In genomic region chr9:64252591-64253020, GRCm38 (mm10) we compare ENCODE assay signal across 8 mouse cellular contexts. TPM values are rescaled to one million over a fixed set of nuclear protein-coding genes. Genes with fewer than 3 reads are reported as not detected.
DNase-seq lines count a peak whose midpoint lies in the region; ATAC-seq and TF ChIP-seq lines count a peak whose summit lies in the region.

No protein-coding gene starts in this region.

- no peaks in the 10 kb centered on the region for H3K9me3 ChIP-seq in MEL (replicated peaks; ENCODE audit: insufficient read depth, low read length)
- no peaks in the 10 kb centered on the region for H3K9me3 ChIP-seq in embryonic facial prominence, embryonic 13.5 days
- H3K9me3 ChIP-seq in heart, embryonic 16.5 days (replicated peaks; ENCODE audit: control insufficient read depth, low read length): no peaks in the 10 kb centered on the region
- H3K9me3 ChIP-seq in stomach, embryonic 14.5 days (ENCODE audit: control insufficient read depth, low read depth, low read length): no peaks in the 10 kb centered on the region

- peaks cover 14 to 17% of the 10 kb centered on the region in 2 experiments; a peak in 3 of 4 replicates for H3K4me1 ChIP-seq in MEL (ENCODE audit: control insufficient read depth in 1 of 2, insufficient read depth in 2 of 2, low read length in 2 of 2)
- peaks cover 24% of the 10 kb centered on the region for H3K4me1 ChIP-seq in embryonic facial prominence, embryonic 13.5 days
- H3K4me1 ChIP-seq in heart, embryonic 16.5 days (ENCODE audit: control insufficient read depth, insufficient read depth, low read length): peaks cover 22% of the 10 kb centered on the region
- peaks cover 9% of the 10 kb centered on the region for H3K4me1 ChIP-seq in stomach, embryonic 14.5 days (ENCODE audit: control insufficient read depth, insufficient read depth, low read length)

- peak overlapping the region; percentile 95 to 96 for H3K4me3 ChIP-seq in MEL (ENCODE audit: control insufficient read depth in 1 of 2, insufficient read depth in 1 of 2, low read depth in 2 of 2, low read length in 2 of 2)
- H3K4me3 ChIP-seq in embryonic facial prominence, embryonic 13.5 days: peak overlapping the region; percentile 92
- peak overlapping the region; percentile 70 for H3K4me3 ChIP-seq in heart, embryonic 16.5 days (ENCODE audit: low read length)
- peak overlapping the region; percentile 89 for H3K4me3 ChIP-seq in stomach, embryonic 14.5 days (ENCODE audit: low read depth, low read length)

- no peak overlapping the region for H3K27ac ChIP-seq in MEL (ENCODE audit: control insufficient read depth, low read depth, low read length)
- peak overlapping the region; percentile 96 for H3K27ac ChIP-seq in embryonic facial prominence, embryonic 13.5 days
- peak overlapping the region; percentile 84 for H3K27ac ChIP-seq in heart, embryonic 16.5 days (ENCODE audit: low read length)
- peak overlapping the region; percentile 87 for H3K27ac ChIP-seq in stomach, embryonic 14.5 days (ENCODE audit: low read length)

- TF ChIP-seq CTCF in MEL (IDR thresholded peaks at IDR 0.05 in 2 of 3, conservative IDR thresholded peaks at IDR 0.05 in 1 of 3; ENCODE audit: control insufficient read depth in 1 of 3, insufficient read depth in 1 of 3, low read depth in 2 of 3, low read length in 3 of 3, poor library complexity in 1 of 3, severe bottlenecking in 1 of 3): no peak

- peaks cover 0 to 15% of the 10 kb centered on the region in 2 experiments; a peak in 2 of 4 replicates for H3K36me3 ChIP-seq in MEL (ENCODE audit: control insufficient read depth in 1 of 2, insufficient read depth in 2 of 2, low read length in 2 of 2)
- peaks cover 4% of the 10 kb centered on the region for H3K36me3 ChIP-seq in embryonic facial prominence, embryonic 13.5 days
- H3K36me3 ChIP-seq in heart, embryonic 16.5 days (ENCODE audit: control insufficient read depth, insufficient read depth): no peaks in the 10 kb centered on the region
- H3K36me3 ChIP-seq in stomach, embryonic 14.5 days (ENCODE audit: control insufficient read depth, insufficient read depth, low read length): no peaks in the 10 kb centered on the region

- no peak for TF ChIP-seq RAD21 in MEL (IDR thresholded peaks at IDR 0.05; ENCODE audit: low read depth, low read length)

- no peak for ATAC-seq in embryonic facial prominence, embryonic 13.5 days (ENCODE audit: insufficient number of reproducible peaks, insufficient read depth, low FRiP score, low TSS enrichment, low read depth)
- ATAC-seq in heart, embryonic 16.5 days (replicated peaks; ENCODE audit: extremely low read depth, insufficient read depth, low FRiP score): no peak
- no peak for ATAC-seq in stomach, embryonic 14.5 days (ENCODE audit: insufficient number of reproducible peaks, insufficient read depth, low FRiP score, low read depth)
- no peak for ATAC-seq in monocyte, adult 5-6 weeks (replicated peaks; ENCODE audit: insufficient number of reproducible peaks, low FRiP score, low TSS enrichment, poor library complexity, severe bottlenecking)

- peak overlapping the region; percentile 93 for H3K9ac ChIP-seq in MEL (ENCODE audit: control insufficient read depth, low read depth, low read length, poor library complexity, severe bottlenecking)
- H3K9ac ChIP-seq in embryonic facial prominence, embryonic 13.5 days: peak overlapping the region; percentile 95
- peak overlapping the region; percentile 81 for H3K9ac ChIP-seq in heart, embryonic 16.5 days (ENCODE audit: low read length)
- peak overlapping the region; percentile 81 for H3K9ac ChIP-seq in stomach, embryonic 14.5 days (replicated peaks; ENCODE audit: low read depth, low read length)

- peaks cover 13% of the 10 kb centered on the region for H3K79me2 ChIP-seq in MEL (ENCODE audit: control insufficient read depth, insufficient read depth, low read length, poor library complexity)

- H3K27me3 ChIP-seq in MEL (ENCODE audit: control insufficient read depth in 1 of 2, insufficient read depth in 2 of 2, low read length in 2 of 2): no peaks in the 10 kb centered on the region
- H3K27me3 ChIP-seq in embryonic facial prominence, embryonic 13.5 days: no peaks in the 10 kb centered on the region
- no peaks in the 10 kb centered on the region for H3K27me3 ChIP-seq in heart, embryonic 16.5 days (ENCODE audit: control insufficient read depth, insufficient read depth, low read length)
- no peaks in the 10 kb centered on the region for H3K27me3 ChIP-seq in stomach, embryonic 14.5 days (ENCODE audit: control insufficient read depth, insufficient read depth, low read length)

- peak; percentile 53 for DNase-seq in 3134 (ENCODE audit: extremely low read depth, insufficient read length, low spot score)
- DNase-seq in MEL (ENCODE audit: low read depth, low spot score): no peak
- DNase-seq in kidney, postnatal 10 days: peak; percentile 63
- peak; percentile 25 for DNase-seq in lung, postnatal 36 days

- no peak for TF ChIP-seq POLR2A in MEL (IDR thresholded peaks at IDR 0.05; ENCODE audit: control insufficient read depth in 1 of 2, insufficient read depth in 1 of 2, low read depth in 1 of 2, low read length in 2 of 2, poor library complexity in 1 of 2)

- WGBS in embryonic facial prominence, embryonic 13.5 days: under 1% methylated on average over 16 of the region's 16 CpGs
- 0% methylated on average over 16 of the region's 16 CpGs for WGBS in heart, embryonic 16.5 days
- 0% methylated on average over 16 of the region's 16 CpGs for WGBS in stomach, embryonic 14.5 days

- peak overlapping the region; percentile 89 for H3K4me2 ChIP-seq in embryonic facial prominence, embryonic 13.5 days
- peak overlapping the region; percentile 90 for H3K4me2 ChIP-seq in heart, embryonic 16.5 days (ENCODE audit: low read depth, low read length)
- peak overlapping the region; percentile 88 for H3K4me2 ChIP-seq in stomach, embryonic 14.5 days (replicated peaks; ENCODE audit: low read depth, low read length)

- TF ChIP-seq EP300 in MEL (IDR thresholded peaks at IDR 0.05; ENCODE audit: low read depth in 1 of 2, low read length in 2 of 2): no peak

TF ChIP-seq in MEL, 35 proteins besides CTCF, POLR2A, EP300 and RAD21:
- TF ChIP-seq MXI1 (IDR thresholded peaks at IDR 0.05; ENCODE audit: low read depth, low read length) (peak; percentile 46; the same call in 1 of the 2 replicates), TAL1 (IDR thresholded peaks at IDR 0.05; ENCODE audit: low read length) (no peak), MYC (IDR thresholded peaks at IDR 0.05; ENCODE audit: low read depth, low read length) (no peak), POLR2AphosphoS2 (IDR thresholded peaks at IDR 0.05; ENCODE audit: low read length) (no peak), CHD1 (IDR thresholded peaks at IDR 0.05; ENCODE audit: low read depth, low read length) (peak; percentile 39; the same call in 1 of the 2 replicates)
TF ChIP-seq in MEL: peak in this region for 2.

RNA-seq across cellular contexts. Expression of gene Map2k1, which starts 0.8 kb away (rescaled TPM):
- 29.2 and 40.4 TPM in 2 replicates for total RNA-seq in MEL (2012; rRNA removed)
- polyA plus RNA-seq in MEL (2012; ENCODE audit: insufficient read depth in 1 of 2, insufficient read length in 2 of 2, low read depth in 1 of 2, low replicate concordance in 2 of 2, missing spikeins in 1 of 2): 10 to 100 TPM in 1 of 2 experiments, not detected in 1; 48.0 TPM
- polyA plus RNA-seq in embryonic facial prominence, embryonic 13.5 days (2015; fragmentation: Nextera tagmentation; extraction: Ambion mirVana): 82.8 and 87.1 TPM in 2 replicates
- 86.8 and 98.1 TPM in 2 replicates for polyA plus RNA-seq in heart, embryonic 16.5 days (2015; fragmentation: Nextera tagmentation; extraction: Ambion mirVana)
- polyA plus RNA-seq in stomach, embryonic 14.5 days (2014; fragmentation: Nextera tagmentation; extraction: Ambion mirVana): 77.4 and 79.3 TPM in 2 replicates
- total RNA-seq in monocyte, adult 5-6 weeks (2017): 168 to 200 TPM (median 191 TPM) in 3 replicates

RNA-seq across cellular contexts. Expression of gene Uchl4, which starts 17.6 kb away (rescaled TPM):
- total RNA-seq in MEL (2012; rRNA removed): 0.27 and 0.42 TPM in 2 replicates
- 1 to 10 TPM in 1 of 2 experiments, not detected in 1; 7.4 TPM for polyA plus RNA-seq in MEL (2012; ENCODE audit: insufficient read depth in 1 of 2, insufficient read length in 2 of 2, low read depth in 1 of 2, low replicate concordance in 2 of 2, missing spikeins in 1 of 2)
- 3.5 and 5.5 TPM in 2 replicates for polyA plus RNA-seq in embryonic facial prominence, embryonic 13.5 days (2015; fragmentation: Nextera tagmentation; extraction: Ambion mirVana)
- polyA plus RNA-seq in heart, embryonic 16.5 days (2015; fragmentation: Nextera tagmentation; extraction: Ambion mirVana): 2.1 and 3.4 TPM in 2 replicates
- 4.8 and 5.0 TPM in 2 replicates for polyA plus RNA-seq in stomach, embryonic 14.5 days (2014; fragmentation: Nextera tagmentation; extraction: Ambion mirVana)
- 0.53 to 1.8 TPM (median 1.6 TPM) in 3 replicates for total RNA-seq in monocyte, adult 5-6 weeks (2017)

RNA-seq across cellular contexts. Expression of gene Tipin, which starts 28.8 kb away (rescaled TPM):
- 176 and 189 TPM in 2 replicates for total RNA-seq in MEL (2012; rRNA removed)
- 100 to 1,000 TPM in 1 of 2 experiments, not detected in 1; 128 TPM for polyA plus RNA-seq in MEL (2012; ENCODE audit: insufficient read depth in 1 of 2, insufficient read length in 2 of 2, low read depth in 1 of 2, low replicate concordance in 2 of 2, missing spikeins in 1 of 2)
- 219 and 245 TPM in 2 replicates for polyA plus RNA-seq in embryonic facial prominence, embryonic 13.5 days (2015; fragmentation: Nextera tagmentation; extraction: Ambion mirVana)
- polyA plus RNA-seq in heart, embryonic 16.5 days (2015; fragmentation: Nextera tagmentation; extraction: Ambion mirVana): 101 and 110 TPM in 2 replicates
- polyA plus RNA-seq in stomach, embryonic 14.5 days (2014; fragmentation: Nextera tagmentation; extraction: Ambion mirVana): 219 and 235 TPM in 2 replicates
- 32.7 to 41.8 TPM (median 36.0 TPM) in 3 replicates for total RNA-seq in monocyte, adult 5-6 weeks (2017)
